Mouse (Mus musculus) T-helper 1 cell (primary cell): ENCODE data around the gene Col28a1.

Experiments used
- in situ Hi-C: fragments of 300-600 bp; cut with MboI, MseI; formaldehyde crosslinking; loops from one replicate; pipeline ENCODE4 v1.15.1; 2025; ENCODE audit warnings: high pct_unique_total_duplicates

The Col28a1 gene

GRCm38 (mm10) chr6:8025332-8026129 lies 166.9 kb downstream of the Col28a1 start:
- in situ Hi-C loops: no loop called here

- in situ Hi-C loops: no loop called here
Observed at GRCm38 (mm10) chr6:8023527-8023926, 168.9 kb downstream of the Col28a1 start.

GRCm38 (mm10) chr6:7994736-7995135 lies 197.7 kb downstream of the Col28a1 start:
- in situ Hi-C loops: no loop called here

DNA sequence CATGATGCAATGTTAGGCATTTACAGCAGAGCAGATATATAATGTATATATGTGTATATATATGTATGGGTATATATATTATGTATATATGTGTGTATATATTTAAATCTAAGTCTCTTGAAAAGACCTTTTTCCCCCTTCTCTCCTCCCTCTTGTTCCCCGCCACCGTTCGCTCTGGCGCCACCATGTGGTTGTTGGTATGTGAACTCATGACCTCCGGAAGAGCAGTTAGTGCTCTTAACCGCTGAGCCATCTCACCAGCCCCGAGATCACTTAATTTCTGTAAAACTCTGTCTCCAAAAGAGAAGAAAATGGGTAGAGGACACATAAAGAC lies 208.8 kb downstream of the Col28a1 start:
- in situ Hi-C loops: loop anchor here (5.0 kb wide), 1 partner anchor 246 kb away; no protein-coding TSS in a partner anchor

DNA sequence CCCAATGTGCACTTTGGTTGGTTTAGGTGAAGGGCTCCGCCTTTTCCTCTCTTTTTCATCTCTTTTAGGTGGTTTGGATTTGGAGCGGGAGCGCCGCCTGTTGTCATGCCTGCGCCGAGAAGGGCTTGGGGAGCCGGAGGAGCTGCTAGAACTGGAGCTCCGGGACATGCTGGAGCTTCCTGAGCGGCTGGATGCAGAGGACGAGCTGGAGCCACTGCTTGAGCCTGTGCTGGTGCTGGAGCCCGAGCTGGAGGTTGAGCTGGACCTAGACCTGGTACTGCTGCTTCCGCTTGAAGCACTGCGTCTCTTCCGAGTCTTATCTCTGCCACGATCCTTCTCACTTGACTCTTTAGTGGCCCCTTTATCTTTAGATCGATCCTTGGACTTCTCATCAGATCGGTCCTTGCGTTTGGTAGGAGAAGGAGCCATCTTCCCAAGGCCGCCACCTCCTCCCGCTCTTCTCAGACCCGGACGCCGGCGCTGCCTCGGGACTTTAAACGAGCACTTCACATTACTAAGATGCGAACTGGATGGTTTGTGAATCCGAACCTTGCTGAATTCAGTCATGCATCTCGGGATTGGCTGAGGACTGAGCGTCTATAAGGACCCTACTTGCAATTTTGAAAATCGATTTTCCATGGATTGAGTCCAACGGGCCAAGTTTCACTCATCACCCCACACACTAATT lies 209.3 kb downstream of the Col28a1 start:
- in situ Hi-C loops: loop anchor here (5.0 kb wide), 1 partner anchor 246 kb away; no protein-coding TSS in a partner anchor

DNA sequence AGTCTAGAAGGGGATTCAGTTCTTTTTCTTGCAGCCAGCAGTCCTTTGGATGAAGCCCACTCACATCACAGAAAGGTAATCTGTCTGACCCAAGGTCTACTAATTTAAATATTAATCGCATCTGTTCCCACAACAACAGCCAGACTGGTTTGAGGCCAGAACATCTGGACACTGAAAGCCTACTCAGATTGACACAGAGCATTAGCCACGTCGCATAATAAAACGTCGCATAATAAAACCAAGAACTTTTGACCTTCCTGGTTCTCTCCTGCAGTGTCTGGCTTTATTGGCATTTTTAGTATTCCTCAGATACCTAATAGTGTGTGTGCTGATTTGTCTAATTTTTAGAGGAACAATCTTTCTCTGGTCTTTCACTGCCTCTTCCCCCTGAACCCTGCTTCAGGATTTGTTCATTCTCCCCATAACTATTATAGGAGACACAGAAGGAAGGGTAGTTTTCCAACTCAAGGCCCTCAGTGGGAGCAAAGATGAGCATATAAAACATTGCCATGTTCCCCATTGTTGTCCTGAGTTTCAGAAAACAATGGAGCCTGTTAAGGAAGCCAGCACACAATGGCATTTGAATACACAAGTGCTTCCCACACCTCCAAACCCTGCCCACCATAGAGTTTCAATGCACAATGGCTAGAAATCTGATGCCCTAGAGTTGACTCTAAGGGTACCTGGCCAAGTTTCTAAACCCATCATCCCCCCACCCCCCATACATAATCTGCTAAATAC lies 221.2 kb downstream of the Col28a1 start:
- in situ Hi-C loops: no loop called here

DNA sequence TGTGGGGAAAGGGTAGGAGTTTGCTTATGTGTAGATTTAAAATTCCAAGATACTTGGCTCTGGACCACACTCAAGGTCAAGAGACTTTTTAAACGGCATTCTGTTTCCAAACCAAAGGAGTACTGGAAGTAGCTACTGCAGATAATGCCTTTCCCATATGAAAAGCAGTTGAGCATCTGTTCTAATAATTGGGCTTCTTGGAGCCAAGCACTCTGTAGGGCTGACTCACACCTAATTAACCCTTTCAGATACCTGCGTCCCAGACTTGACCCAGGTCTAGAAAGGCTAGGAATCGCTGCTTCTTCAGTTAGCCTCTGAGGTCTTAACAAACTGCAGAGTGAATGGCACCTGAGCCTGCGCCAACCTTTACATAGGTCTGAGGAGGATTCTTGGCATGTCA lies 223.0 kb downstream of the Col28a1 start:
- in situ Hi-C loops: no loop called here

DNA sequence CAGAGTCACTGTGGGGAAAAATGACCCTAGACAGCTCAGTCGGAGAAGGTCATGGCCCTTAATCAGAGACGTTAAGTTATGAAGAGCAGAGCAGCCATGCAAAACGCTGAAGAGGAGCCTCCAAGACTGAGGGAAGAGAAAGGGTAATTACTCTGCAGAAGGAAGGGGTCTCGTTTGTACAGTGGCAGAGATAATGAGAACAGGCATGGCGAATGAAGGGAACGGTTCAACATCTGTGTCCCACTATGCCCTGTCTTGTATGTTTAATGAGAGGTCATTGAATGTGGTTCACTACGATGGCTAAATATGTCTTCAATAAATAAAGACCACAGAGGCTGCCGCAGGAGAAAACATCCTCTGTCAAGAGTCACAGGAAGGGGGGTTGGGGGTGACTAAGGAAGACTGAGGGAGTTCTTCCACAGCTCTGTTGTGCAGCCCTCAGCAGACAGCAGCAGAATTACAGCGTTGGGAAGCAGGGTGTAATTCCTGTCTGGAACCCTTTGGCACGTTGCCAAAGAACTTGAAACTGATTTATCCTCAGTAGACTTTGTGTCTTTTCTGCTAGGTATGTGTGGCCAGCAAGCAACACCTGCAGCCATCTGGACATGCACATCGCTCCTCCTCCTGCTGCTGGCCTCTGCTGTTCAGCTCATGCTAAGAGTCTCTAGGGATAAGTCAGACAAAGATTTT lies 226.4 kb downstream of the Col28a1 start:
- in situ Hi-C loops: no loop called here

DNA sequence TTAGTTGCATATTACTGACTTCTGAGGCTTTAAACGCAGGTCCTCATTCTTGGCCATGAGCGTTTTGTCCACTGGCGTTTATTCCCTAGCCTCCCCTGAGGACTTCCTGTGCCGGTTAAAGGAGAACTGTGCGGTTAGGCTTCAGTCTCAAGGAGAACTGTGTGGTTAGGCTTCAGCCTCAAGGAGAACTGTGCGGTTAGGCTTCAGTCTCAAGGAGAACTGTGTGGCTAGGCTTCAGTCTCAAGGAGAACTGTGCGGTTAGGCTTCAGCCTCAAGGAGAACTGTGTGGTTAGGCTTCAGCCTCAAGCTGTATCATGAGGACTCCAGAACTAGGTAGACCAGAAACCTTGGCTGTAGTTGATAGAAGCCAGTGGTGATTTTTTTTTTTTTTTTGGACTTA lies 229.7 kb downstream of the Col28a1 start:
- in situ Hi-C loops: no loop called here

DNA sequence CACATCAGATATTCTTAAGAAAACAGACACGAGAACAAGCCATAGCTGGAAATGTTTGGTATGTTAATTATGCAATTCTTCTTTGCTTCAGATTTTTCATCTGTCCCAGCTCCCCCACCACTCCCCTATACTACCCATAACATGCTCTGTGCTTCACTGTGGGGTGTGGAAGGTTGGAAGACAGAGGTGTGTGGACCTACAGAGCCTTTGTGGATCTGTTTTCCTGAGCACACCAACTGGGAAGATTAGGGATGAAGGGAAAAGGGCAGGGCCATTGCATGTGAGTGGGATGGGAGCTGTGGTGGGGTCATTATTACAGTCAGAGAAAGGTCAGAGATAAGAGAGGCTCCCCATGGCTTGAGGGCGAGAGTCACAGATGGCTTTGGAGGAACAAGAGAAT lies 240.2 kb downstream of the Col28a1 start:
- in situ Hi-C loops: no loop called here

DNA sequence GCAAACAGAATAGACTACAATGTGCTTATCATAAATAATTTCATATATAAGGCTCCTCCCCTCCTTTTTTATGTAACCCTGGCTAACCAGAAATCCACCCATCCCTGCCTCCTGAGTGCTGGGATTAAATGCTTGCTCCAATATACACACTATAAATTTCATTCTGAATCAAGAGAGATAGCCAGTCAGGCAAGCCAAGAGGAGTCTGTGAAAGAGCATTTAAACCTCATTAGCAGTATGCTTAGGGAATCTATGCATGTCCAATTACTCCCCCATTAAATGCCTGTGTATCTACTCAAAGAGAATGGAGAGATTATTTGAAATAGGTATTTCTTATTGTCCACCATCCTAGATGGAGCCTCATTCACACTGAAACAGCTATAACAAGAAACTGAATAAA lies 240.6 kb downstream of the Col28a1 start:
- in situ Hi-C loops: no loop called here
